In the genomic region with DNA sequence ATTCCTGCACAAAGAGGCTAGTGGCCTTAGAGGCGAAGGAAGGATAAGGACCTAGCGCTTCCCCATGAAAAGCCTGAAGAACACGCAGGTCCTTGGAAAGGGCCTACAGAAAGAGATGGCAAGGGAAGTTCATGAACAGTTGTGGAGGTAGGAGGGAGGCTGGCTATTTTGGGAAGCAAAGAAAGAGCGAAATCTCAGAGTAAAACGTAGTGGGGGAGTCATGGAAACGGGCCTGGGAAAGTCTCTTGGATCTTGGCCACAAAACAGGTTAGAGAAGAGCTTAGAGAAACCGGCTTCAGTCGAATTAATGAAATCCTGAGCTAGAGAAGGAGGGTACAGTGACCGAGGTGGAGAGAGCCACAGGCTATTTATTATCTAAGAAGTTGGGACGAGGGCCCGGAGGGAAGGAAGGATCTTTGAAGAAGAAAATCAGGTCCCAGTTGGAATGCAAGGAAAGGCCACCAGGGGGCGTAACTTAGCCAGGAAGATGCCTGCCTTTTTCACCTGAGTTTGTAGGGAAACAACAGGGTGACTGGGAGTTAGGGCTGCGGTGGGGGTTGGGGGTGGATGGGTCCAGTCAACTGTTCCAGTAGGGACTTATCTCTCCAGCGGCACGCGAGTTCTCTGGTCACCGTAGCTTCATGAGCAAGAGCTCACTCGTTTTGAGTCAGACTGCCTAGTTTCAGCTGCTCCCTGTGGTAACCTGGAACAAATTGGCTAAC, we compare ENCODE assay signal across 8 mouse cellular contexts. TPM values are rescaled to one million over a fixed set of nuclear protein-coding genes. Genes with fewer than 3 reads are reported as not detected.
DNase-seq lines count a peak whose midpoint lies in the region; ATAC-seq and TF ChIP-seq lines count a peak whose summit lies in the region.

No protein-coding gene starts in this region.

- in situ Hi-C loops in ES-E14 (cut with MboI; ENCODE audit: low sequenced_read_pairs in 2 of 2, unreplicated experiment in 2 of 2): loop anchor here in 1 of 2 experiments (10.0 kb wide), 1 partner anchor 441 kb away; a partner anchor contains a TSS

- no peaks in the 10 kb centered on the region for H3K9me3 ChIP-seq in ES-E14 (ENCODE audit: control insufficient read depth, insufficient read depth, low read depth, low read length)
- H3K9me3 ChIP-seq in forebrain, embryonic 14.5 days (replicated peaks; ENCODE audit: control insufficient read depth, low read length): no peaks in the 10 kb centered on the region
- no peaks in the 10 kb centered on the region for H3K9me3 ChIP-seq in lung, embryonic 15.5 days

- no peaks in the 10 kb centered on the region for H3K36me3 ChIP-seq in ES-E14 (ENCODE audit: control insufficient read depth, insufficient read depth, low read length, poor library complexity, severe bottlenecking)
- H3K36me3 ChIP-seq in forebrain, embryonic 14.5 days (ENCODE audit: control insufficient read depth, insufficient read depth, low read length): no peaks in the 10 kb centered on the region
- H3K36me3 ChIP-seq in lung, embryonic 15.5 days: no peaks in the 10 kb centered on the region

- H3K9ac ChIP-seq in ES-E14 (ENCODE audit: insufficient read depth, low read depth, low read length, poor library complexity, severe bottlenecking): peak overlapping the region; percentile 14; the same call in 1 of the 2 replicates
- H3K9ac ChIP-seq in forebrain, embryonic 14.5 days (ENCODE audit: low read length): no peak overlapping the region
- no peak overlapping the region for H3K9ac ChIP-seq in lung, embryonic 15.5 days

- intact Hi-C loops in heart, postnatal 14 days (cut with DNase I): loop anchor here (2.0 to 10.0 kb wide), 4 partner anchors 177 to 751 kb away; a partner anchor contains a TSS

- peaks cover 0 to 3% of the 10 kb centered on the region in 2 experiments; a peak in 1 of 4 replicates for H3K4me1 ChIP-seq in ES-E14 (ENCODE audit: control insufficient read depth in 2 of 2, insufficient read depth in 2 of 2, low read length in 2 of 2, poor library complexity in 1 of 2)
- peaks cover 6% of the 10 kb centered on the region for H3K4me1 ChIP-seq in forebrain, embryonic 14.5 days (ENCODE audit: control insufficient read depth, insufficient read depth, low read length)
- H3K4me1 ChIP-seq in lung, embryonic 15.5 days: peaks cover 38% of the 10 kb centered on the region

- no peaks in the 10 kb centered on the region for H3K27me3 ChIP-seq in forebrain, embryonic 14.5 days (replicated peaks; ENCODE audit: control insufficient read depth, insufficient read depth, low read length)
- no peaks in the 10 kb centered on the region for H3K27me3 ChIP-seq in lung, embryonic 15.5 days

- peak; percentile 82 for DNase-seq in ES-E14 (ENCODE audit: low read depth, low spot score)
- DNase-seq in c-Kit-positive CD71-positive TER-119-negative erythroid progenitor cells, embryonic 14.5 days (ENCODE audit: low read depth): peak; percentile 75
- DNase-seq in forebrain, embryonic 14.5 days (ENCODE audit: low spot score): peak; percentile 85
- DNase-seq in heart, postnatal 14 days: peak; percentile 78 to 88
- DNase-seq in layer of hippocampus, adult 18-20 months (ENCODE audit: low spot score in 2 of 2): peak; percentile 67 to 91
- DNase-seq in retina, postnatal 1 day: peak; percentile 84
- DNase-seq in thymus, postnatal 4 days: peak; percentile 84

- ATAC-seq in forebrain, embryonic 14.5 days: no peak
- no peak for ATAC-seq in lung, embryonic 15.5 days (ENCODE audit: borderline replicate concordance, extremely low read depth, low FRiP score, low TSS enrichment)

- H3K27ac ChIP-seq in ES-E14 (ENCODE audit: insufficient read depth, low read depth, low read length, poor library complexity, severe bottlenecking): no peak overlapping the region
- H3K27ac ChIP-seq in forebrain, embryonic 14.5 days (ENCODE audit: low read depth, low read length): peak overlapping the region; percentile 45; the same call in 1 of the 2 replicates
- H3K27ac ChIP-seq in lung, embryonic 15.5 days: peak overlapping the region; percentile 91

- H3K4me3 ChIP-seq in ES-E14 (ENCODE audit: insufficient read depth in 1 of 2, low read depth in 1 of 2, low read length in 2 of 2, poor library complexity in 1 of 2, severe bottlenecking in 1 of 2): peak overlapping the region in 1 of 2 experiments; percentile 34; a peak in 2 of 4 replicates
- H3K4me3 ChIP-seq in forebrain, embryonic 14.5 days (ENCODE audit: low read depth, low read length): no peak overlapping the region
- H3K4me3 ChIP-seq in lung, embryonic 15.5 days: peak overlapping the region; percentile 27

- 28% methylated on average over 18 of the region's 18 CpGs for WGBS in forebrain, embryonic 14.5 days
- 21% methylated on average over 18 of the region's 18 CpGs for WGBS in lung, embryonic 15.5 days

- peak overlapping the region; percentile 44 for H3K4me2 ChIP-seq in forebrain, embryonic 14.5 days (ENCODE audit: low read length)
- peak overlapping the region; percentile 65 for H3K4me2 ChIP-seq in lung, embryonic 15.5 days

TF ChIP-seq in ES-E14, 5 proteins besides CTCF, POLR2A, EP300 and RAD21:
- TF ChIP-seq ZNF384 (IDR thresholded peaks at IDR 0.05; ENCODE audit: low read depth, low read length) (no peak), MAFK (IDR thresholded peaks at IDR 0.05; ENCODE audit: insufficient read depth, low read depth, low read length) (no peak), ZC3H11A (IDR thresholded peaks at IDR 0.05; ENCODE audit: borderline replicate concordance, low read depth, low read length) (peak; percentile 80)

RNA-seq across cellular contexts. Expression of a gene that starts 5.1 kb away (rescaled TPM):
- 29.5 and 37.0 TPM in 2 replicates for total RNA-seq in ES-E14 (2012; rRNA removed)
- polyA plus RNA-seq in forebrain, embryonic 14.5 days (2014; fragmentation: Nextera tagmentation; extraction: Ambion mirVana): 10.0 and 15.0 TPM in 2 replicates
- 10 to 100 TPM; 55.4 to 56.4 TPM for total RNA-seq in heart, postnatal 14 days (2021)
- 100 to 1,000 TPM in 1 of 2 experiments, 10 to 100 TPM in 1; 95.8 to 113 TPM for total RNA-seq in layer of hippocampus, adult 18-20 months (2021)
- 24.6 and 27.2 TPM in 2 replicates for polyA plus RNA-seq in lung, embryonic 15.5 days (2015; fragmentation: Nextera tagmentation; extraction: Ambion mirVana)

RNA-seq across cellular contexts. Expression of a gene that starts 34.3 kb away (rescaled TPM):
- 0.58 and 1.0 TPM in 2 replicates for total RNA-seq in ES-E14 (2012; rRNA removed)
- polyA plus RNA-seq in forebrain, embryonic 14.5 days (2014; fragmentation: Nextera tagmentation; extraction: Ambion mirVana): not detected in 2 replicates
- total RNA-seq in heart, postnatal 14 days (2021): under 1 TPM; 0.12 TPM
- under 1 TPM in 1 of 2 experiments, not detected in 1; 0.10 TPM for total RNA-seq in layer of hippocampus, adult 18-20 months (2021)
- 1.1 and 1.5 TPM in 2 replicates for polyA plus RNA-seq in lung, embryonic 15.5 days (2015; fragmentation: Nextera tagmentation; extraction: Ambion mirVana)
